Mouse (Mus musculus): ENCODE data around the gene Pfdn2. TPM values are rescaled to one million over a fixed set of nuclear protein-coding genes. Genes with fewer than 3 reads are reported as not detected.

The Pfdn2 gene
- polyA plus RNA-seq, 1 experiment from 2014 or later, result 146 TPM

DNA sequence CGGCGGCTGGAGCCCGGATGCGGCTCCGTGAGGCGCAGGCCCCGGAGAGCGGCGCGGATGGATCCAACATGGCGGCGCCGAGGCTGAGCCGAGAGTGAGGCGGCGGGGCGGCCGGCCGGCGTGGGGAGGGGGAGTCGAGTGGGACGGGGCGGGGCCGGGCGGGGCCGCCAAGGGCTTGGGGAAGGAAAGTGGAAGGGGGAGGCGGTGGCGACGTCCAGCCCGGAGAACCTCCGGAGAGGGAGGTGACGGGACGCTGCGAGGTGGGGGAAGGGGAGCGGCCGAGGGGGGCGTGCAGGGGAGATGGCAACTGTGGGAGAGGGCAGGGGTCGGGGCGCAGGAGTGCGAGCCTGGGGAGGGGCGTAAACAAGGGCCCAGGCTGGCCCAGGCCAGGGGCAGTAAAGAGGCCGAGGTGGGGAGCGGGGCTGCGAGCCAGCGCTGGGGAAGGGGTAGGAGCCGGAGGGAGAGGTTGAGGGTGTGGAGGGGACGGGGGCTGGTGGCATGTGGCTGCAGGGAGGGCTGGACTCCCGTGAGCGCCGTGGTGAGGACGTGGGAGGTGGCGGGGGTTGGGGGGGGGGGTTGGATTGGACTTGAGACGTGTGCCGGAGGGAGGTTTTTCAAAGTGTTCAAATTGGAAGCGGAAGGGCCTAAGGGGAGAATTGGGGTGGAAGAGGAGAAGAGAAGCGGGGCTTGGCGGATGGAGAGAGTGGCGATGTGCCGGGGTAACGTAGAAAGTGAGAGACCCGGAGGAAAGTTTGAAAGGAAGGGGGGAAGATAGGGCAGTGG is 15.8 kb upstream of the Pfdn2 start:
- peak overlapping the region; percentile 95 for H3K4me3 ChIP-seq
- no peaks in the 10 kb centered on the region for H3K27me3 ChIP-seq
- peak overlapping the region; percentile 97 for H3K9ac ChIP-seq (replicated peaks)
- H3K4me2 ChIP-seq (replicated peaks), result peak overlapping the region; percentile 82
- no peaks in the 10 kb centered on the region for H3K9me3 ChIP-seq
- H3K4me1 ChIP-seq, result peaks cover 56% of the 10 kb centered on the region
- peak overlapping the region; percentile 99 for H3K27ac ChIP-seq (replicated peaks)
- 2% methylated on average over 45 of the region's 61 CpGs for WGBS
- peaks cover 8% of the 10 kb centered on the region; the same call in 1 of the 2 replicates for H3K36me3 ChIP-seq
- peak; percentile 87 for ATAC-seq (replicated peaks)

DNA sequence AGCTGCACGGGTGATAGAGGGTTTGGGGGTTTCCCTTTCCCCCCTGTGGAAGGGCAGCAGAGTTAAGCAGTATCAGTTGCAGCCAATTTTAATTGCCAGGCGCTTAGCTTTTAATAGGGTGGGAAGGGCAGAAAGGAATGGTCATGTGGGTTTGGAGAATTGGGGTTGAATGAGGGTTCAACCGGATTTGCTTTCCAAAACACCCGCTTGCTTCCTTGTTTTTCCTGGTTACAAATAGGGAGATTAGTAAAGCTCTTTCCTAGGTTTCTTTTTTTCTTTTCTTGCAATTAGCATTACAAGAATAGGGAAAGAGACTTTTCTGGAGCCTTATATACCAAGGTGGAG is 15.3 kb upstream of the Pfdn2 start:
- Histone ChIP-seq H3K27ac (replicated peaks) (peak overlapping the region; percentile 99), H3K9me3 (no peaks in the 10 kb centered on the region), H3K36me3 (peaks cover 5% of the 10 kb centered on the region; the same call in 1 of the 2 replicates), H3K4me2 (replicated peaks) (peak overlapping the region; percentile 82), H3K27me3 (no peaks in the 10 kb centered on the region), H3K4me3 (peak overlapping the region; percentile 95), H3K4me1 (peaks cover 56% of the 10 kb centered on the region), H3K9ac (replicated peaks) (peak overlapping the region; percentile 97)
- no peak for ATAC-seq (replicated peaks)
- WGBS, result 0% methylated on average over 4 of the region's 4 CpGs

DNA sequence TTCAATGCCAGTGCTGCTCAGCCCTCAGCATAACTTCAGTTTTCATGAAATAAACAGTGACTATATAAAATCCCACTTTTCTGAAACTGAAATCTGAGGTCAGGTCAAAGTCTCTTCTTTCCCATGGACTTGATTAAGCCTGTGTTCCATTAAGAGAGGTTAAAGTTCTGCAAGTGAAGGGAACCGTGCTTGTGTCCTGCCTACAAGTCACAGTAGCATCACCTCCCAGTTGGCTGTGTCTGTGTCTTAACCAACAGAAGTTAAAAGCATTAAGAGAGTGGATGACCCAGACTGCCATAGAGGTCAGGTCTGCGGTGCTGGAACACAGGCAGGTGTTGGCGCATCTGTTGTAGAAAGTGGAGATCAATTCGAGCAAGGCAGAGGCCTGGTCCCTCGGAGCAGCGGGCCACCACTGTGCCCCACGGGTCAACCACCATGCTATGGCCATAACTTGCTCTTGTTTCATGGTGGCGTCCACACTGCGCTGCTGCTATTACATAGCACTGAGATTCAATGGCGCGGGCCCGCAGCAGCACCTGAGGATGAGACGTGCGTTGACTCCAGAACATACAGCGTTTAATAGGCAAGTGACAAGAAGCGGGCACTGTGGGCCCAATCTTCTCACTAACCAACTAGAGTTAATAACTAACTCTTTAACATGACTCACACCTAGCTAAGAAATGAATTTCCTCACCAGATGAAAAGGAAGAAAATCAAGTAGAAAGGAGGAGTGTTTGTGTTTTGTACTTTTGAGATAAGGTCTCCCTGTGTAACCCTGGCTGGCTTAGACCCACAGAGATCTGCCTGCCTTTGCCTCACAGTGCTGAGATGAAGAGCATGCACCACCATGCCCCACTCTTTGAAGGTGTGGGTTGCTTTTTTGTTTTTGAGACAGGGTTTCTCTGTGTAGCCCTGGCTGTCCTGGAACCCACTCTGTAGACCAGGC is 2.9 kb upstream of the Pfdn2 start:
- no peak overlapping the region for H3K9ac ChIP-seq (replicated peaks)
- ATAC-seq (replicated peaks), result no peak
- peaks cover 51% of the 10 kb centered on the region for H3K36me3 ChIP-seq
- 96% methylated on average over 16 of the region's 16 CpGs for WGBS
- no peak overlapping the region for H3K4me2 ChIP-seq (replicated peaks)
- H3K27ac ChIP-seq (replicated peaks), result no peak overlapping the region
- H3K4me1 ChIP-seq, result peaks cover 25% of the 10 kb centered on the region
- no peaks in the 10 kb centered on the region for H3K27me3 ChIP-seq
- peaks cover 6% of the 10 kb centered on the region; the same call in 1 of the 2 replicates for H3K9me3 ChIP-seq
- no peak overlapping the region for H3K4me3 ChIP-seq

GRCm38 (mm10) chr1:171343922-171344677 is 1.4 kb upstream of the Pfdn2 start:
- H3K4me2 ChIP-seq (replicated peaks), result no peak overlapping the region
- peaks cover 27% of the 10 kb centered on the region for H3K4me1 ChIP-seq
- WGBS, result 81% methylated on average over 9 of the region's 9 CpGs
- H3K9me3 ChIP-seq, result peaks cover 6% of the 10 kb centered on the region; the same call in 1 of the 2 replicates
- no peak overlapping the region for H3K9ac ChIP-seq (replicated peaks)
- H3K4me3 ChIP-seq, result no peak overlapping the region
- ATAC-seq (replicated peaks), result no peak
- H3K27ac ChIP-seq (replicated peaks), result no peak overlapping the region
- H3K27me3 ChIP-seq, result no peaks in the 10 kb centered on the region
- peaks cover 36% of the 10 kb centered on the region for H3K36me3 ChIP-seq

DNA sequence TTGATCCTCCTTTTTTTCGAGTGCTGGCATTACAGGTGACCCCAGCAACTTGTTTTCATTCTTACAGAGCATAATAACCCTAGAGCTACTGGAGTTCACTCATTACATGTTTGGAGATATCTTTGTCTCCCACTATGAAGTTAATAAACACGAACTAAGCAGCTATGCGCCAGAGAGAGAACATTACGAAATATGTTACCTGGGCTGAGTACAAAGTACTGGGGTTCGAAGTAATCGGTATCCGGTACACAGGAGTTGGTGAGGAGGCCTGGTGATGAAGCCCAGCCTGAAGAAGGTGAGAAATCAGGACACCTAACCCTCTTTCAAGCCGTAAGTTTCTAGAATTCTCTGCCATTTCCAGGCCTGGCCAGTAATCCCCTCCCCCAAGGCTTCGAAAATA is 755 bp upstream of the Pfdn2 start:
- ATAC-seq (replicated peaks), result no peak
- 78% methylated on average over 9 of the region's 9 CpGs for WGBS

DNA sequence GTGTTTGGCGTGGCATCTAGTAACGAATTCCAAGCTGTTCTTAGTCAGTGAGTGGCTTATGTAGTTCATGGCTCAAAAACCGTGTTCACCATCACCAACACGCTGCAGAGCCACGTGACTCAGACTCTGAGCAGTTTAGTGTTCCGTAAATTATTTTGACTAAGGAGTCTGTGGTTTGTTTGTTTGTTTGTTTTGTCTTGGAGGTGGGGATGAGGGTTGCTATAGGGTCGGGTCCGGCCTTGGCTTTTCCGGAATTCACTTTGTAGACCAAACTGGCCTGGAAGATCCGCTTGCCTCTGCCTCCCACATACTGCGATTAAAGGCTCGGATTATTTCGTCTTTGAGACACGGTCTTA is 603 bp downstream of the Pfdn2 start:
- Histone ChIP-seq H3K27ac (replicated peaks) (peak overlapping the region; percentile 73), H3K27me3 (no peaks in the 10 kb centered on the region), H3K4me3 (peak overlapping the region; percentile 62), H3K9me3 (peaks cover 6% of the 10 kb centered on the region; the same call in 1 of the 2 replicates), H3K9ac (replicated peaks) (peak overlapping the region; percentile 67), H3K4me1 (peaks cover 27% of the 10 kb centered on the region), H3K36me3 (peaks cover 18% of the 10 kb centered on the region), H3K4me2 (replicated peaks) (peak overlapping the region; percentile 89)
- WGBS, result under 1% methylated on average over 14 of the region's 14 CpGs
- no peak; the same call in 1 of the 2 replicates for ATAC-seq (replicated peaks)

More for the DNA sequence above, 755 bp upstream of the Pfdn2 start:
- Histone ChIP-seq H3K9me3 (peaks cover 6% of the 10 kb centered on the region; the same call in 1 of the 2 replicates), H3K36me3 (peaks cover 31% of the 10 kb centered on the region), H3K9ac (replicated peaks) (peak overlapping the region; percentile 67), H3K27me3 (no peaks in the 10 kb centered on the region), H3K4me2 (replicated peaks) (peak overlapping the region; percentile 89), H3K4me3 (peak overlapping the region; percentile 62), H3K27ac (replicated peaks) (no peak overlapping the region), H3K4me1 (peaks cover 27% of the 10 kb centered on the region)

GRCm38 (mm10) chr1:171348665-171349064 is 3.2 kb downstream of the Pfdn2 start:
- no peak overlapping the region for H3K27ac ChIP-seq (replicated peaks)
- peaks cover 27% of the 10 kb centered on the region for H3K4me1 ChIP-seq
- no peak overlapping the region for H3K9ac ChIP-seq (replicated peaks)
- ATAC-seq (replicated peaks), result no peak
- H3K9me3 ChIP-seq, result peaks cover 6% of the 10 kb centered on the region; the same call in 1 of the 2 replicates
- H3K27me3 ChIP-seq, result no peaks in the 10 kb centered on the region
- WGBS, result 91% methylated on average over 3 of the region's 3 CpGs
- H3K36me3 ChIP-seq, result no peaks in the 10 kb centered on the region
- H3K4me2 ChIP-seq (replicated peaks), result no peak overlapping the region
- no peak overlapping the region for H3K4me3 ChIP-seq

DNA sequence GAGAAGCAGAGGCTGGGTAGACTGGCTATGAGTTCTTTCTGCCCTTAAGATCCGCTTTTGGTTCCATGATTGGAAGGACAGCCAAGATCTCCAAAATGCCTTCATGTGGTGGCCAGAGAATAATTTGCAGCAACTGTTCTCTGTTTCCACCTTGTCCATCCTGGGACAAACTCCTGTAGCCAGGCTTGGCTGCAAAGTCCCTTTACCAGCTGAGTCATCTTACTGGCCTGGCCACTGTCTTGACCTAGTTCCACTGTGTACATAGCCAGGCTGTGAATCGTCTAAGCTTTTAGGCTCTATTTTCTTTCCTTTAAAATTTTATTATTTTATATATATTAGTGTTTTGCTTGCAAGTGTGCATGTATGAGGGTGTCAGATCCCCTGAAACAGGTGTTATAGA is 3.7 kb downstream of the Pfdn2 start:
- no peak overlapping the region for H3K27ac ChIP-seq (replicated peaks)
- no peak overlapping the region for H3K4me3 ChIP-seq
- peaks cover 25% of the 10 kb centered on the region for H3K4me1 ChIP-seq
- H3K36me3 ChIP-seq, result no peaks in the 10 kb centered on the region
- H3K4me2 ChIP-seq (replicated peaks), result no peak overlapping the region
- ATAC-seq (replicated peaks), result no peak
- WGBS, result 99% methylated on average over 2 of the region's 2 CpGs
- no peak overlapping the region for H3K9ac ChIP-seq (replicated peaks)
- H3K27me3 ChIP-seq, result no peaks in the 10 kb centered on the region
- peaks cover 6% of the 10 kb centered on the region; the same call in 1 of the 2 replicates for H3K9me3 ChIP-seq

- 73% methylated on average over 5 of the region's 5 CpGs for WGBS
- no peak overlapping the region for H3K27ac ChIP-seq (replicated peaks)
- H3K9ac ChIP-seq (replicated peaks), result no peak overlapping the region
- ATAC-seq (replicated peaks), result no peak
- H3K4me1 ChIP-seq, result peaks cover 11% of the 10 kb centered on the region
- H3K9me3 ChIP-seq, result peaks cover 3% of the 10 kb centered on the region; the same call in 1 of the 2 replicates
- H3K4me2 ChIP-seq (replicated peaks), result no peak overlapping the region
- H3K27me3 ChIP-seq, result no peaks in the 10 kb centered on the region
- H3K4me3 ChIP-seq, result no peak overlapping the region
- peaks cover 15% of the 10 kb centered on the region for H3K36me3 ChIP-seq
These were observed 10.4 kb downstream of the Pfdn2 start for GRCm38 (mm10) chr1:171355812-171356340.

- Histone ChIP-seq H3K36me3 (peaks cover 15% of the 10 kb centered on the region), H3K27ac (replicated peaks) (no peak overlapping the region), H3K4me1 (peaks cover 17% of the 10 kb centered on the region), H3K4me3 (no peak overlapping the region), H3K9me3 (peaks cover 3% of the 10 kb centered on the region; the same call in 1 of the 2 replicates), H3K27me3 (no peaks in the 10 kb centered on the region), H3K4me2 (replicated peaks) (no peak overlapping the region), H3K9ac (replicated peaks) (no peak overlapping the region)
- WGBS, result 85% methylated on average over 2 of the region's 2 CpGs
- no peak for ATAC-seq (replicated peaks)
These were observed 11.3 kb downstream of the Pfdn2 start for GRCm38 (mm10) chr1:171356814-171357213.

- Histone ChIP-seq H3K27ac (replicated peaks) (no peak overlapping the region; the same call in 1 of the 2 replicates), H3K36me3 (peaks cover 15% of the 10 kb centered on the region), H3K9me3 (peaks cover 3% of the 10 kb centered on the region; the same call in 1 of the 2 replicates), H3K4me1 (peaks cover 18% of the 10 kb centered on the region), H3K27me3 (no peaks in the 10 kb centered on the region), H3K4me2 (replicated peaks) (no peak overlapping the region), H3K4me3 (no peak overlapping the region), H3K9ac (replicated peaks) (no peak overlapping the region)
- 74% methylated on average over 4 of the region's 4 CpGs for WGBS
- no peak for ATAC-seq (replicated peaks)
These were observed 13.0 kb downstream of the Pfdn2 start for GRCm38 (mm10) chr1:171358421-171358820.

Measured in forebrain, embryonic 15.5 days (tissue).